Mouse (Mus musculus): ENCODE data around the gene Arl3.

Arl3 gene

GRCm38 (mm10) chr19:46533066-46533465 lies 39.9 kb downstream of the Arl3 start:
- no peak for DNase-seq (ENCODE audit: low spot score)

GRCm38 (mm10) chr19:46532031-46532688 lies 40.8 kb downstream of the Arl3 start:
- no peak for DNase-seq (ENCODE audit: low spot score)

DNA sequence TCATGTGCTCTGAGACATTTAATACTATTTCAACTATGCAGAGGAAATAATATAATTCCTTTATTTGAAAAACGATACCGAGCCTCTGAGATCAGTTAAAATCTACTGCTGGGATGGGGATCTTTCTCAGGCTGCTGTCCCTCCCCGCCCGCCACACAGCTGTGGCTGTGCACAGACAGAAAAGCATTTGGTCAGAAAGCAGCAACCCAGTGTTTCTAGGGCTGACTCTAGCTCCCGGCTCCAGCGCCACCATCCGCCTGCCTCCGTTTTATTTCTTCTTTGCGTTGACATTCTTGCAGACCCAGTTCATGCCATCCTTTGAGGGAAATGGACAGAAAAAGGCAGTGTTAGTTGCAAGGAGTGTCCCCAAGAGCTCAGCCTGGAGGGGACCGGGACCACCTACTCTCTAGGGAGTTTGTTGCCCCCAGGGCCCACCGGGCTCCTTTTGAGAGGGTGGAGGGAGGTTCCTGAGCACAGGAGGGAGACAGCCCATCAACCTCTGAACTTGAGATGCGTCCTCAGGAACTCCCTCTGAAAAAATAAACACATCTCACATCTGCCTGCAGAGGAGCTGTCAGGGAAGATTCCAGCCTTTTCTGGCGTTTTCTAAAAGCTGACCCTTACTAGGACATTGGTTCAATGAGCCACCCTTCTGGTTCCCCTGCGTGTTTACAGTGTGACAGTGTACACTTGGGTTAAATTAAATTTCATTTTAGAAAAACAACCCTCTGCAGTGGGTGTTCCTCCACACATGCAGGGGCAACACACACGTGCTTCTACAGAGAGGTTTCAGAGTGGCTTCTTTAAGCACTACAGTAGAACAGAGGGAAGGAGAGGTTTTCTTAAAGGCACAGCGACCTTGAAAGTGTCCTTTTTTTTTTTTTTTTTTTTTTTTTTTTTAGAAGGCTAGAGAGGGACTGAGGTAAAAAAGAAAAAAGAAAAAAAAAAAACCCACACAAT lies 41.6 kb downstream of the Arl3 start:
- DNase-seq (ENCODE audit: low spot score): no peak

DNA sequence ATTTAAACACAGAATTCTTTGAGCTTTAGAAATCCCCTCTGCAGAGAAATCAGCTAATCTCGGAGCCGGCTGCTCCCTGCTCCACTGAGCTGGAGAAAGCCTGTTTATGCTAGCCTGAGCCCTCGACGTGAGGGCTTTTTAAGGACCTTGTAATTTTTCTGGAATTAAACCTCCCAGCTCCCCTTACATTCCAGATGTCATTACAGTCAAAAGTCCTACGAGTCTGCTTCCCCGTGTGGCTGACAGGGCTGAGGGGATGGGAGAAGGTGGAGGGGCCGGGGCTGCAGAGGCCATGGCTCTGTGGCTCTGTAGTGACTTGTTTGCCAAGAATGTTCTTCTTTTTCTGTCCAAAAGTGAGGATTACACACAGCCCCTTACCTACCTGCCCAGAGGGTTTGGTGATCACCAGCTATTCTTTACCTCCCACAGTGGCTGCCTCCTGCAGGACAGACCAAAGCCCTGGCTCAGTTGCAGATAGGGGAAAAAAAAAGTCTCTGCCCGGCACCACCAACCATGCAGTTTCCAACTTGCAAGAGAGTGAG lies 42.5 kb downstream of the Arl3 start:
- DNase-seq (ENCODE audit: low spot score): no peak

GRCm38 (mm10) chr19:46529601-46530448 lies 43.2 kb downstream of the Arl3 start:
- DNase-seq (ENCODE audit: low spot score): no peak

DNA sequence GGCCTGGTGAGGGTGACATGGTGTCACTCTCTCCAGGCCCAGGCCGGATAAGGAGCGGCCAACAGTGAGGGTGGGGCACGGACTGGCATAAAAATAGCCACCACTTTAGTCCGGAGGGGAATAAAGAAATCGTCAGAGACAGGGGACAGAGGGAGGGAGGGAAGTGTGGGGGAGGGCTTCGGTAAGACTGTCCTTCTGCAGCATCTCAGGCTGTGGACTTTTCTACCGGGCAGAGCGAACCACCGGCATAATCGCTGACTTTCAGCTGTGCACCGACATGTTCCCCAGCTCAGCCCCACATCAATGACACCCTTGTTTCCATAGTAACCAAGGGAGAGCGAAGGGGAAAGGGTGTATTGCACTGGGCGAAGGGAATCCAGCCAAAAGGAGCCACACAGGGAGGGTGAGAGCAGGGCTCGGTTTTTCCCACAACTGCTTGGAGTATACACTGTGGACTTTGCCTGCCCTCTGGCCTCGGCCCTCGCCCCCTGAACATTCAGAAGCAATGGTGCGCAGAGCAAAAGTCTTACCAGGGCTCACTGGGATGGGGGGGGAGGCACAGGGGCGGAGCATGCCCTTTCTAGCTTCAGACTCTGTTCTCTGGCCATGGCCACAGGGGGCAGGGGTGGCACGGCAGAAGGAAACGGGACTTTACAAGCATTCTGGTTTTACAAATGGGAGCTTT lies 44.3 kb downstream of the Arl3 start:
- no peak for DNase-seq (ENCODE audit: low spot score)

GRCm38 (mm10) chr19:46527632-46528528 lies 45.1 kb downstream of the Arl3 start:
- no peak for DNase-seq (ENCODE audit: low spot score)

DNA sequence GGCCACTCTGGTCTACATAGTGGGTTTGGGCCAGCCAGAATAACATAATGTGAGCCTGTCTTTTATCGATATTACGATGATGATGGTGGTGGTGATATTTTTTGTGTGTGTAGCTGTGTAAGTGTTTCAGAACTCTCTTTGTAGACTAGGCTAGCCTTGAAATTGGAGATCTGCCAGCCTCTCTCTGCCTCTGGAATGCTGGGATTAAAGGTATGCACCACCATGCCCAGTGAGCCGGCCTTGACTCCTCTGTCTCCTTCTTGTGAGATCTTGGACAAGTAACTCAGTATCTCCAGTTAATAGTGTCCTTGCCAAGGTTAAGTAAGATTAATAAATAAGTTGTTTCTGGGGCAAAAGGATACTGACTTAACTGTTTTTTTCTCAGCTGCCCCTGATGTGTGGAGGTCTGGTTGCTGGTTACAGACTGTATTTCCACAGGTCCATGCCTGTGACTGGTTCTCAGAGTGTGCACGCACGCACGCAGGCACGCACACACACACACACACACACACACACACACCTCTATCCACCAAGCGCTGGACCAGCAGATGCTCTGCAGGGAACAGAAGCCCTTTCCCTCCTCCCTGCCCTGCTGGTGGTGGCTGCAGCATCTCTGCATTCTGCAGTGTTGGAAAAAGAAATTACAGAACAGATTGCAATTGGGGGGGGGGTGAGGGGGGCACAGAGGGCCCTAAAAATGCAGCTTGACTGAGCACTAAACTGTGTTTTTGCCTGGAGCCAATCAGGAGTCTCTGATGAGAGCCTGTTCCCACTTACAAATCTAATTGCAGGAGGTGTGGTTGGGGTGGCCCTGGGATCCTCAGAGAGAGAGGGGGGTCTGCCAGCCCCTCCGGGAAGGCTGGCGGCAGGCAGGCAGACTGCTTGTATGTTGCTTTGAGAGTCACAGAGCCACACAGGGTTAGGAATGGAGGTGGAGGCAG lies 47.0 kb downstream of the Arl3 start:
- DNase-seq (ENCODE audit: low spot score): no peak

- peak; percentile 71 for DNase-seq (ENCODE audit: low spot score)
Measured at GRCm38 (mm10) chr19:46524601-46525321, 48.2 kb downstream of the Arl3 start.

GRCm38 (mm10) chr19:46524152-46524544 lies 48.9 kb downstream of the Arl3 start:
- DNase-seq (ENCODE audit: low spot score): no peak

- peak; percentile 52 for DNase-seq (ENCODE audit: low spot score)
Measured at GRCm38 (mm10) chr19:46523480-46524151, 49.4 kb downstream of the Arl3 start.

DNA sequence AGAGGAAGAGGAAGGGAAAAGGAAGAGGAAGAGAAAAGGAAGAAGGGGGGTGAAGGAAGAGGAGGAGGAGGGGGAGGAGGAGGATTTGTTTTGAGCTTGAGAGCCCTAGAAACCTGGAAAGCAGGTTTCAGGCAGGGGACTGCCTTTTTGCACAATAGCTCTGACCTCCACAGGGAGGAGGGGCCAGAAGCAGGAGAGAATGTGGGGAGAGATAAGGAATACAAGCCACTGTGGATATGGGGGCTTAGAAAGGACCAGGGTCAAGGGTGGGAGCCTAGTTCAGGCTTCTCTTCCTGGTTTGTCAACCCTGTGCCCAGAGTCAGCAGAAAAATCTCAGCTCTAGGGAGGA lies 49.9 kb downstream of the Arl3 start:
- DNase-seq (ENCODE audit: low spot score): no peak

GRCm38 (mm10) chr19:46522433-46523044 lies 50.5 kb downstream of the Arl3 start:
- DNase-seq (ENCODE audit: low spot score): no peak

DNA sequence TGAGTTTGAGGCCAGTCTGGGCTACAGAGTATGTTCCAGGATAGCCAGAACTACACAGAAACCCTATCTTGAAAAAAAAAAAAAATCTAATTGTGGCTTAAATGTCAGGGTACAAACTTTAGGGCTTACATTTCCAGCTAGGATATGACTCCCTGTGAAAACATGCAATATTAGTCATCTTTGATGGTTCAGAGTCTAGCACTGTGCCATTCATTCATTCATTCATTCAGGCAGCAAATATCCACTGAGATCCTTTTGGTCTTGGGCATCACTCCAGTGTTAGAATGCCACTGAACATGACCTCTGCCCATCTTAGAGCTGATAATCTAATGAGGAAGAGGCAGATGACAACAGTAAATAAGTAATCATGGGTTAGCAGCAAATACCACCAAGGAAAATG lies 51.3 kb downstream of the Arl3 start:
- DNase-seq (ENCODE audit: low spot score): no peak

- no peak for DNase-seq (ENCODE audit: low spot score)
Measured at GRCm38 (mm10) chr19:46518828-46519621, 54.0 kb downstream of the Arl3 start.

GRCm38 (mm10) chr19:46518352-46518787 lies 54.6 kb downstream of the Arl3 start:
- DNase-seq (ENCODE audit: low spot score): no peak

Data from testis, postnatal 14 days (tissue).